Mouse (Mus musculus): ENCODE data around the gene Rnf145.

GRCm38 (mm10) chr11:44613411-44614180, 94.8 kb downstream of the Rnf145 start:
- no peak for TF ChIP-seq CTCF (IDR thresholded peaks at IDR 0.05; ENCODE audit: insufficient read depth, low read depth, low read length)
- TF ChIP-seq POLR2A (IDR thresholded peaks at IDR 0.05; ENCODE audit: insufficient read depth, low read depth, low read length) = no peak

All from olfactory bulb, adult 2 months (tissue).